Mouse (Mus musculus) MEL (cell line): ENCODE measurements around the gene Mdc1.

ENCODE experiments used
- ETS1 ChIP-seq: IDR thresholded peaks from 2 replicates; pipeline ENCODE4 v1.6.1; 2012; ENCODE audit warnings: low read depth, mild to moderate bottlenecking, inconsistent platforms, low read length, improper control_type of control experiment, moderate library complexity
- SIN3A ChIP-seq: IDR thresholded peaks from 2 replicates; pipeline ENCODE4 v1.6.1; 2012; ENCODE audit warnings: low read length, improper control_type of control experiment, inconsistent platforms
- ZC3H11A ChIP-seq: IDR thresholded peaks from 2 replicates; pipeline ENCODE4 v1.6.1; 2012; ENCODE audit warnings: low read depth, mild to moderate bottlenecking, inconsistent platforms, low read length, improper control_type of control experiment

- TF ChIP-seq ETS1 (no peak), ZC3H11A (no peak), SIN3A (no peak)
These were observed 37.4 kb upstream of the Mdc1 start for GRCm38 (mm10) chr17:35803858-35804399.
